Mouse (Mus musculus): Measurements from ENCODE around the gene Podn.

The Podn gene

GRCm38 (mm10) chr4:108025269-108025668 is 71.0 kb downstream of the Podn start:
- ChIA-PET CTCF (interaction anchor here in 3 of 4 experiments (0.5 to 1.1 kb wide), 6 partner anchors 54 to 875 kb away, joined by 3 to 12 read pairs (median 4); partner anchors contain the start of genes 0610037L13Rik (in 1 of the 3) and Echdc2 (in 1 of the 3)), POLR2A (interaction anchor here in 3 of 4 experiments (0.6 to 2.8 kb wide), 11 partner anchors 9 to 313 kb away, joined by 3 to 7 read pairs (median 3); partner anchors contain the start of genes 0610037L13Rik (in 1 of the 3) and Cpt2 (in 1 of the 3))

DNA sequence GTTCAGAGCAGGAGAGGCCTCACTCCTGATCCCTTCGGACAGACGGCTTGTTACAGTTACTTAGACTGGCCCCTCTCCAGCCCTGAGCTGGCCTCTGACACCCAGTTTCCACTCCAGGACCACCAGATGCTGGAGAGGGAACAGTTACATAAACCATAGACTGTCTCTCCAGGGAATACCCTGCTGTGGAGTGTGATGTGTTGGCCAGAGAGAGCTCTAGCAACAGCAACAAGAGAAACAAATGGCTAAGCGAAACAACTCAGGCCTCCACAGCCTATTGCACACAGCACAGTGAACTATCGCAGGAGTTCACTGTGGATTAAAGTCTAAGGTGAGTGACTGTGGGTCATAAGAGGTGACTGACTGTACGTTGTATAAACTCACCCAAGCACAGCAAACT is 71.6 kb downstream of the Podn start:
- ChIA-PET CTCF (interaction anchor here in 1 of 4 experiments (0.6 to 1.0 kb wide), 2 partner anchors 135 to 141 kb away, joined by 3 read pairs; partner anchors contain the start of genes 0610037L13Rik and Echdc2), POLR2A (interaction anchor here in 2 of 4 experiments (0.8 to 2.8 kb wide), 6 partner anchors 9 to 135 kb away, joined by 3 to 7 read pairs (median 3); partner anchors contain the start of gene 0610037L13Rik (in 1 of the 2))

- CTCF ChIA-PET = no interaction called here
- POLR2A ChIA-PET = no interaction called here
Observed at GRCm38 (mm10) chr4:108023186-108023585, 73.1 kb downstream of the Podn start.

GRCm38 (mm10) chr4:108020178-108020577 is 76.1 kb downstream of the Podn start:
- CTCF ChIA-PET = interaction anchor here in 1 of 4 experiments (0.9 to 1.5 kb wide), 2 partner anchors 83 to 145 kb away, joined by 3 to 4 read pairs; partner anchors contain the start of gene Echdc2
- POLR2A ChIA-PET = interaction anchor here in 3 of 4 experiments (0.9 to 2.6 kb wide), 7 partner anchors 9 to 130 kb away, joined by 3 to 15 read pairs (median 5); partner anchors contain the start of gene 0610037L13Rik (in 1 of the 3)

- CTCF ChIA-PET = interaction anchor here in 1 of 4 experiments (0.6 kb wide), 2 partner anchors 9 to 299 kb away, joined by 8 to 9 read pairs; no protein-coding TSS in a partner anchor
Observed at GRCm38 (mm10) chr4:108018961-108019921, 77.0 kb downstream of the Podn start.

GRCm38 (mm10) chr4:108018241-108018923 is 77.9 kb downstream of the Podn start:
- ChIA-PET CTCF (interaction anchor here in 2 of 4 experiments (0.6 to 1.3 kb wide), 3 partner anchors 8 to 300 kb away, joined by 3 to 9 read pairs (median 8); no protein-coding TSS in a partner anchor), POLR2A (interaction anchor here in 2 of 4 experiments (0.7 to 1.9 kb wide), 3 partner anchors 13 to 201 kb away, joined by 3 to 5 read pairs (median 3); no protein-coding TSS in a partner anchor)

More at GRCm38 (mm10) chr4:108018961-108019921, 77.0 kb downstream of the Podn start:
- POLR2A ChIA-PET = interaction anchor here in 3 of 4 experiments (0.5 to 2.6 kb wide), 5 partner anchors 12 to 669 kb away, joined by 3 to 15 read pairs (median 3); no protein-coding TSS in a partner anchor

DNA sequence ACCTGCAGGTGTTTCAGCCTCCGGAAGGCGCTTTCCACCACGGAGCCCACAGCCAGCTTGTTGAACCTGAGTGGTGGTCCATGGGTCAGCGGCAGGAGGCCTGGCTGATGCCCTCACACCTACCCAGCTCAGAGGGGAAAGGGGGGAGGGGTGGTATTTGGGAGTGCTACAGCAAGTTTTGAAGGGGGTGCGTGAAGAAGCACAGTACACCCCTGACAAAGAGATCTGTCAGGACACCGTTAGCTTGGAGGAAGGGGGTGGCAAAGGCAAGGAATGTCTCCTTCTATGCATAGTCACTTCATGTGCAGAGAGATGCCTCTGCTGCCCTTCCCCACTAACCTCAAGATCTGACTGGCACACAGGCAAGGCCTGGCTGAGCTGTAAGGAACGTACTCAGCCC is 78.4 kb downstream of the Podn start:
- POLR2A ChIA-PET = interaction anchor here in 1 of 4 experiments (1.1 to 1.9 kb wide), 2 partner anchors 13 to 201 kb away, joined by 3 to 5 read pairs; no protein-coding TSS in a partner anchor
- CTCF ChIA-PET = interaction anchor here in 1 of 4 experiments (0.6 to 1.3 kb wide), 2 partner anchors 9 to 51 kb away, joined by 3 read pairs; no protein-coding TSS in a partner anchor

GRCm38 (mm10) chr4:108016321-108016720 is 79.9 kb downstream of the Podn start:
- CTCF ChIA-PET = interaction anchor here in 2 of 4 experiments (0.6 to 1.5 kb wide), 5 partner anchors 17 to 122 kb away, joined by 3 to 14 read pairs (median 4); no protein-coding TSS in a partner anchor

DNA sequence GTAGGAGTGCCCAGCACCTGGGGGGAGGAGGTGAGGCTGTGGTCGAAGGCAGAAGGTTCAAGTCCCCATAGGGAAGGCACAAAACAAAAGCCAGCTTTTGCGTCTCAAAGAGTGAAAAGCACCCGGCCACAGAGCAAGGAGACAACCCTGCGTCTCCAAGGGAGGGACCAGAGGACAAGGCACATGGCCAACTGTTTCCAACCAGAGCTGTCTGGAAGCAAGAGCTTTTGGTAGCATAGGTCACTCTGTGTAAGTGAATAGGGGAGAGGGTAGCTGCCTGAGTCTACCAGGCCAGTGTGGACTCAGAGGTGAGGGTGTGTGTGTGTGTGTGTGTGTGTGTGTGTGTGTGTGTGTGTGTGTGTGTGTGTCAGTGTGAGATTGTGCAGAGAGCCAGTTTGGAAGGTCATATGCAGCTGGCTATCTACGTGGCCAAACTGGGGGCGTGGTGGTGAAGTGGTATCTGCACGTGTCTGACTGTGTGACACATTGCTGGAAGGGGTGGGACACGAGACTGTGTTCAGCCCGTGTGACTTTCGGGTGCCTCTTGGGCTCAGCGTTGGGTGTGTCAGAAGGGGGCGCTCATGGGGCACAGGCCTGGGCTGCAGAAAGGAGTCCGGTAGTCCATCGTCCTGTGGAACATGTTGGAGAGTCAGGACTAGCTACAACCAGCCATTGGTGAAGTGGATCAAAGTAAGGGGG is 81.0 kb downstream of the Podn start:
- CTCF ChIA-PET = interaction anchor here in 3 of 4 experiments (0.6 to 1.5 kb wide), 10 partner anchors 10 to 1152 kb away, joined by 3 to 14 read pairs (median 4); partner anchors contain the start of gene Echdc2 (in 1 of the 3)
- POLR2A ChIA-PET = interaction anchor here in 3 of 4 experiments (0.6 to 1.6 kb wide), 13 partner anchors 8 to 930 kb away, joined by 3 to 7 read pairs (median 3); partner anchors contain the start of gene Coa7 (in 1 of the 3)

More at GRCm38 (mm10) chr4:108016321-108016720, 79.9 kb downstream of the Podn start:
- POLR2A ChIA-PET = interaction anchor here in 2 of 4 experiments (1.0 to 1.3 kb wide), 2 partner anchors 10 to 51 kb away, joined by 3 to 7 read pairs; no protein-coding TSS in a partner anchor

GRCm38 (mm10) chr4:108014466-108014865 is 81.8 kb downstream of the Podn start:
- CTCF ChIA-PET = interaction anchor here in 3 of 4 experiments (0.6 to 1.5 kb wide), 9 partner anchors 9 to 1151 kb away, joined by 3 to 17 read pairs (median 4); partner anchors contain the start of gene Echdc2 (in 1 of the 3)

DNA sequence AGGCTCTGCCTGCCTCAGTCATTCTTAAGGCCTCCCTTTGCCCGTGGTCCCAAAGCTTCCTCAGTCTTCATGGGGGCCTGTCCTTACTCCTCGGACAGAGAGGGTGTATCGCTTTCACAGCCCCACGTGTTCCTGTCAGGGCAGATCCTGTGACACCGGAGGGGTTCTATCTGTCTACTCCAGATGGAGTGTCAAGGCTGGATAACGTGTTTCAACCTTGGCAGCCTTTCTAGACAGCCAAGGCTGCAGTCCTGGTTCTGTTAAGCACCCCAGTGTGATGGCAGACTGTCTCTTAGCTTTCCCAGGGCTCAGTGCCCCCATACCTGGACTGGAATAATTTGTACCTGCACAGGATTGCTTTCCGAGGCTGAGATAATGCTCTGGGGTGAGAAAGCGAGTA is 87.7 kb downstream of the Podn start:
- POLR2A ChIA-PET = interaction anchor here (0.6 to 1.3 kb wide), 6 partner anchors 12 to 192 kb away, joined by 3 to 8 read pairs (median 3); no protein-coding TSS in a partner anchor
- CTCF ChIA-PET = no interaction called here

More at GRCm38 (mm10) chr4:108014466-108014865, 81.8 kb downstream of the Podn start:
- POLR2A ChIA-PET = interaction anchor here in 2 of 4 experiments (0.6 to 1.6 kb wide), 6 partner anchors 8 to 929 kb away, joined by 3 to 6 read pairs (median 3); no protein-coding TSS in a partner anchor

- ChIA-PET POLR2A (interaction anchor here in 3 of 4 experiments (0.6 to 1.5 kb wide), 4 partner anchors 7 to 311 kb away, joined by 3 to 7 read pairs (median 4); no protein-coding TSS in a partner anchor), CTCF (no interaction called here)
Observed at GRCm38 (mm10) chr4:108007532-108008103, 88.6 kb downstream of the Podn start.

DNA sequence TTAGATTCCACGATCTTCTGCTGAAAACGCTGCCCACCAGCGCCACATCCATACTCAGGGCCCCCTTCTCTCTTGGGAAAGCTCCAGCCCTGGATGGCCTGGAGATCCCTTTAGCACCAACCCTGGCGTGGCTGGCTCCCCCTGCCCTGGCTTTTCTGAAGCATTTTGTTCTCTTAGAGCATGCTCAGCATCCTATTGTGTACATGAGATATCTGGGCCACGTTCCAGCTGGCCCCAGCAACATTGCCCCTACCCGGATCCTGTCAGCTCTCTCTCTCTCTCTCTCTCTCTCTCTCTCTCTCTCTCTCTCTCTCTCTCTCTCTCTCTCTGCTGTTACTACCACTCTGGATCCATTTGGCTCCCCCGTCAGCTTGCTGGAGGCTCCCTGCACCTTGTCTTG is 90.9 kb downstream of the Podn start:
- CTCF ChIA-PET = interaction anchor here in 1 of 4 experiments (1.5 kb wide), 1 partner anchor 10 kb away, joined by 3 read pairs; no protein-coding TSS in a partner anchor
- POLR2A ChIA-PET = interaction anchor here in 2 of 4 experiments (0.6 to 0.7 kb wide), 3 partner anchors 10 to 1066 kb away, joined by 3 to 7 read pairs (median 5); no protein-coding TSS in a partner anchor

- CTCF ChIA-PET = no interaction called here
- POLR2A ChIA-PET = interaction anchor here in 2 of 4 experiments (0.7 to 1.6 kb wide), 2 partner anchors 21 to 161 kb away, joined by 3 to 5 read pairs; no protein-coding TSS in a partner anchor
Observed at GRCm38 (mm10) chr4:107999380-107999779, 96.9 kb downstream of the Podn start.

GRCm38 (mm10) chr4:107998641-107999332 is 97.5 kb downstream of the Podn start:
- POLR2A ChIA-PET = interaction anchor here in 2 of 4 experiments (1.6 to 1.7 kb wide), 3 partner anchors 9 to 22 kb away, joined by 5 to 7 read pairs (median 5); no protein-coding TSS in a partner anchor

More at GRCm38 (mm10) chr4:107998641-107999332, 97.5 kb downstream of the Podn start:
- CTCF ChIA-PET = interaction anchor here in 1 of 4 experiments (0.7 kb wide), 1 partner anchor 334 kb away, joined by 3 read pairs; no protein-coding TSS in a partner anchor

Data from embryonic stem cell, embryonic (primary cell).